Mouse (Mus musculus) limb, embryonic 15.5 days (tissue): Measurements from ENCODE around the gene Nhsl2. TPM values are rescaled to one million over a fixed set of nuclear protein-coding genes. Genes with fewer than 3 reads are reported as not detected.

Experiments
- ATAC-seq: fragments of 200-750 bp; cut with Nextera tagmentation; 2 replicates; pipeline ENCODE4 v1.8.0; 2017; ENCODE audit warnings: low read depth, moderate TSS enrichment; ENCODE audit not compliant: insufficient number of reproducible peaks, low FRiP score, low TSS enrichment
- H3K27ac ChIP-seq: fragments of 300-500 bp; sonication (generic); 2 replicates; pipeline ENCODE4 v1.5.1; 2015; ENCODE audit warnings: moderate library complexity, mild to moderate bottlenecking, inconsistent platforms
- H3K27me3 ChIP-seq: fragments of 300-500 bp; sonication (generic); 2 replicates; pipeline ENCODE4 v1.6.1; 2015; ENCODE audit warnings: inconsistent platforms
- H3K36me3 ChIP-seq: fragments of 300-500 bp; sonication (generic); 2 replicates; pipeline ENCODE4 v1.6.1; 2015; ENCODE audit warnings: inconsistent platforms
- H3K4me1 ChIP-seq: fragments of 300-500 bp; sonication (generic); 2 replicates; pipeline ENCODE4 v1.6.1; 2015; ENCODE audit warnings: inconsistent platforms
- H3K4me2 ChIP-seq: fragments of 300-500 bp; sonication (generic); 2 replicates; pipeline ENCODE4 v1.6.1; 2015; ENCODE audit warnings: mild to moderate bottlenecking, inconsistent platforms
- H3K4me3 ChIP-seq: fragments of 300-500 bp; sonication (generic); 2 replicates; pipeline ENCODE4 v1.5.1; 2015; ENCODE audit warnings: mild to moderate bottlenecking, inconsistent platforms
- H3K9ac ChIP-seq: fragments of 300-500 bp; sonication (generic); 2 replicates; pipeline ENCODE4 v1.6.1; 2015; ENCODE audit warnings: inconsistent platforms
- H3K9me3 ChIP-seq: fragments of 300-500 bp; sonication (generic); 2 replicates; pipeline ENCODE4 v1.6.1; 2016; ENCODE audit warnings: inconsistent platforms
- WGBS: fragments of 180-500 bp; shearing (Covaris S2); methylation state at CpG from one replicate; pipeline ENCODE4 v1.1.7; 2015; 5-methylcytosine and 5-hydroxymethylcytosine counted together
- polyA plus RNA-seq: library from polyadenylated mRNA; unstranded; fragments of >200 nt; fragmentation: Nextera tagmentation; extraction: Ambion mirVana; gene quantifications from 2 replicates; pipeline ENCODE4 v1.2.1, GENCODE M21; 2015

Gene Nhsl2
- polyA plus RNA-seq, 1 experiment from 2014 or later, result 11.4 TPM

DNA sequence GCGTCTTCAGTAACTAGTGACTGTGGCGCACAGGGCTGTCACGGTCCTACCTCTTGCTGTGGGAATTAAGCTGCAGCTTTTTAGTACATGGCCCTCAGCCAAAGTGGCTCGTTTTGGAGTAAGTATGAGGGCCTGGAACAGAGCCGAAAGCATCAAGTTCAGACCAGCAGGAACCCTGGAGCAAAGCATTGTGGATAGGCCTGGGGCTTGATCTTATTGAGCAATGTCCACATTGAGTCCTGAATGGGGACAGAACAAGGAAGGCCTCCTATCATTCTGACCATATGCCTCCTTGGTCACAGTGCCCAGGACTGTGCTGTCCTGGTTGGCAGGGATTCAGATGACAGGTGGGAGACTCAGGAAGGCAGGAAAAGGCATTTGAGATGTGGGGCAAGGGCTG lies 211.1 kb downstream of the Nhsl2 start:
- 46% methylated on average over 5 of the region's 5 CpGs for WGBS
- Histone ChIP-seq H3K36me3 (no peaks in the 10 kb centered on the region), H3K9ac (no peak overlapping the region), H3K27ac (no peak overlapping the region), H3K9me3 (no peaks in the 10 kb centered on the region), H3K4me1 (peaks cover 10% of the 10 kb centered on the region; the same call in 1 of the 2 replicates), H3K4me3 (no peak overlapping the region), H3K4me2 (no peak overlapping the region), H3K27me3 (peaks cover 14% of the 10 kb centered on the region)
- no peak for ATAC-seq

DNA sequence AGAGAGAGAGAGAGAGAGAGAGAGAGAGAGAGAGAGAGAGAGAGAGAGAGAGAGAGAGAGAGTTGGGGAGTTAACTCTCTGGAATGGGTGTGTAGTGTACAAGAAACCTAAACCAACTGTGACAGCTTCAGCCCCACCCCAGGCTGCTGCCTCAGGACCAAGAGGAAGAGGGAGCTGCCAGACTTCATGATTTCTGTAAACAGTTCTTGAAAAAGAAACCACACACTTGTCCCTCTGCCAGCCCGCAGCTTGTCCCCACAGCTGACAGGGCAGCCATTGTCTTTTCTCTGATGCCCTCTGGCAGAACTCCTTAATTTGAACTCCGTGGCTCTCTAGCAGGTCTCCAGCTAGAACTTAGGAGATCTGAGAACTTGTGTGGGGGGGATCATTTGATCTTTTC lies 211.7 kb downstream of the Nhsl2 start:
- Histone ChIP-seq H3K27ac (no peak overlapping the region), H3K4me2 (no peak overlapping the region), H3K36me3 (no peaks in the 10 kb centered on the region), H3K27me3 (peaks cover 14% of the 10 kb centered on the region), H3K4me3 (no peak overlapping the region), H3K9me3 (no peaks in the 10 kb centered on the region), H3K9ac (no peak overlapping the region), H3K4me1 (peaks cover 10% of the 10 kb centered on the region; the same call in 1 of the 2 replicates)
- 29% methylated on average over 2 of the region's 2 CpGs for WGBS
- no peak for ATAC-seq

DNA sequence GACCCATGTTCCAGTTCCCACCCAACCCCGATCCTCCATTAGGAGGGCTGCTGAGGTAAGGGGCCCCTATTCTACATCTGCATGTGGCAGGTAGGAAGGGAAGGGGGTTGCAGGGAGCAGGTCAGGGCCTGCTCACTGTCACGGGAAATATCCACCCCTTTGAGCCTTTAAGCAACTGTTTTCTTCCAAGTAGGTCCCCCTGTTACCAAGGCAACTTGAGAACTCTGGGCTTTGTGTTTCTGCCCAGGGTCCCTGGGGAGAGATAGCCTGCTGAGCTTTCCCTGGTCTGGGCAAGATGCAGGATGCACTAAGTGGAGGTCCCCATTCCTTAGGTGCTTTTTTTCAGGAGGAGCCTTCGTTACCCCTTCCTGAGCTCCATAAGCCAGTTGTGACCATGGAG lies 214.9 kb downstream of the Nhsl2 start:
- H3K4me3 ChIP-seq, result no peak overlapping the region
- no peak overlapping the region for H3K27ac ChIP-seq
- ATAC-seq, result no peak
- H3K9ac ChIP-seq, result no peak overlapping the region
- H3K36me3 ChIP-seq, result no peaks in the 10 kb centered on the region
- no peak overlapping the region for H3K4me2 ChIP-seq
- no peaks in the 10 kb centered on the region for H3K9me3 ChIP-seq
- WGBS, result 57% methylated on average over 3 of the region's 3 CpGs
- H3K27me3 ChIP-seq, result peaks cover 23% of the 10 kb centered on the region
- H3K4me1 ChIP-seq, result peaks cover 10% of the 10 kb centered on the region; the same call in 1 of the 2 replicates

DNA sequence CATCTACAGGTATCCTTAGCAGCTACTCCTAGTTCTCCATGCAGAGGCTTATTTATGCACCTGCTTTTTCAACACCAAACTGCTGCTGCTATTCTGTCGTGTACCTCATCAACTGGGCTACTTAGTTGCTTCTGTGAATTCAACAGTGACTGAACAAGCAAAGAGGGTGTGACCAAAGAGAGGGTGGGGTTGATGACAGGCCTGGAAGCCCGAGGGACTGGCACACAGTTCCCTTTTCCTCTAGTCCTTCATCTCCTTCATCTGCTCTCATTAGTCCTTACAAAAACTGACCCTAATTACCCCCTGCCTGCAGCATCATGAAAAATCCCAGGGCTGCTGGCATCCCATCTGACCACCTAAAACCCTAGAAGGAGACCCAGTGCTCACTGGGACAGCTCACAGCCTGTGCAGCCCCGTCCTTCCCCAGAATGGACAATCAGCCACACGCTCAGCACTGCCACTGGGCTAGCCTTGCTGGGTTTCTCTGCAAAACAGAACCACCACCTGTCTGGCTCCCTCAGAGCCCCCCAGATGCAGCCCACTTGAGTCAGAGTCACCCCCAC lies 216.1 kb downstream of the Nhsl2 start:
- 48% methylated on average over 4 of the region's 4 CpGs for WGBS
- H3K27me3 ChIP-seq, result peaks cover 30% of the 10 kb centered on the region
- no peak overlapping the region for H3K4me3 ChIP-seq
- H3K4me2 ChIP-seq, result no peak overlapping the region
- peaks cover 7% of the 10 kb centered on the region; the same call in 1 of the 2 replicates for H3K4me1 ChIP-seq
- H3K36me3 ChIP-seq, result no peaks in the 10 kb centered on the region
- H3K9me3 ChIP-seq, result no peaks in the 10 kb centered on the region
- no peak for ATAC-seq
- H3K27ac ChIP-seq, result no peak overlapping the region
- H3K9ac ChIP-seq, result no peak overlapping the region

DNA sequence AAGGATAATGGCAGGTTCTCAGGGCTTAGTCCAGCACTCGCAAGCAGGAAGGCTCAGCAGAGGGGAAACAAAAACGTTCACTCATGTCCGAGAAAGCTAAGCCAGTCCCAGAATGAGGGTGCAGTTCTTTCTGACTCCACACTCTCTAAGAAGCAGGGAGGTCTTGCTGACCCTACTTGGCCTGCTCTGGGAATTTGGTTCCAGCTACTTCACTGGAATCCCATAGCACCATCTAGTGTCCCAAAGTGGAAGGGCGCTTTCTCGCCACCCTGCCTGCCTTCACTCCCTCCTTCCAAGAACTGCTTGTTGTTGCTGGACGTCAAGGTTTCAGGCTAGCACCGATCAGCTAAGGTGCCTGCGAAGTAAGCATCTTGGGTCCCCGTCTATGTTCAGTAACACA lies 216.9 kb downstream of the Nhsl2 start:
- H3K27me3 ChIP-seq, result peaks cover 38% of the 10 kb centered on the region
- no peaks in the 10 kb centered on the region for H3K36me3 ChIP-seq
- H3K27ac ChIP-seq, result no peak overlapping the region
- peaks cover 5% of the 10 kb centered on the region; the same call in 1 of the 2 replicates for H3K4me1 ChIP-seq
- no peak for ATAC-seq
- no peak overlapping the region for H3K4me3 ChIP-seq
- 23% methylated on average over 9 of the region's 9 CpGs for WGBS
- H3K9ac ChIP-seq, result no peak overlapping the region
- H3K9me3 ChIP-seq, result no peaks in the 10 kb centered on the region
- no peak overlapping the region for H3K4me2 ChIP-seq

DNA sequence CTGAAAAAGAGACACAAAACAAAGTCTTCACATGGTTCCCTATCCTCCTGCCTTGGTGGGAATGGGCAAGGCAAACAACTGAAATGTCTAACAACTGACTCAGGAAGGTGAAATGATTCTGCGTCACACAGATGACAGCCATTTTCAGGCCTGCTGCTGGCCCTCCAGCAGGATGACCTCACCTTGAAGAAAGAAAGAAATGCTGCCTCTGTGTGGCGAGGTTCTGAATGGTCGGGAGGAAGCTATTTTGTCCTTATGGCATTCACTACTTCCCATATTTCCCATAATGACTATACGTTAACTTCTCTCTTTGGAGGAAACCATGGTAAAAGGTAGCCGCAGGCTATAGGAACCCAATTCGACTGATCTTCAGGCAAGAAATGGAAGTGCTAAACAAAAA lies 217.9 kb downstream of the Nhsl2 start:
- Histone ChIP-seq H3K4me2 (no peak overlapping the region), H3K4me3 (no peak overlapping the region), H3K4me1 (peaks cover 5% of the 10 kb centered on the region; the same call in 1 of the 2 replicates), H3K27ac (no peak overlapping the region), H3K9ac (no peak overlapping the region), H3K27me3 (peaks cover 41% of the 10 kb centered on the region), H3K36me3 (no peaks in the 10 kb centered on the region), H3K9me3 (no peaks in the 10 kb centered on the region)
- no peak for ATAC-seq
- 66% methylated on average over 6 of the region's 6 CpGs for WGBS

DNA sequence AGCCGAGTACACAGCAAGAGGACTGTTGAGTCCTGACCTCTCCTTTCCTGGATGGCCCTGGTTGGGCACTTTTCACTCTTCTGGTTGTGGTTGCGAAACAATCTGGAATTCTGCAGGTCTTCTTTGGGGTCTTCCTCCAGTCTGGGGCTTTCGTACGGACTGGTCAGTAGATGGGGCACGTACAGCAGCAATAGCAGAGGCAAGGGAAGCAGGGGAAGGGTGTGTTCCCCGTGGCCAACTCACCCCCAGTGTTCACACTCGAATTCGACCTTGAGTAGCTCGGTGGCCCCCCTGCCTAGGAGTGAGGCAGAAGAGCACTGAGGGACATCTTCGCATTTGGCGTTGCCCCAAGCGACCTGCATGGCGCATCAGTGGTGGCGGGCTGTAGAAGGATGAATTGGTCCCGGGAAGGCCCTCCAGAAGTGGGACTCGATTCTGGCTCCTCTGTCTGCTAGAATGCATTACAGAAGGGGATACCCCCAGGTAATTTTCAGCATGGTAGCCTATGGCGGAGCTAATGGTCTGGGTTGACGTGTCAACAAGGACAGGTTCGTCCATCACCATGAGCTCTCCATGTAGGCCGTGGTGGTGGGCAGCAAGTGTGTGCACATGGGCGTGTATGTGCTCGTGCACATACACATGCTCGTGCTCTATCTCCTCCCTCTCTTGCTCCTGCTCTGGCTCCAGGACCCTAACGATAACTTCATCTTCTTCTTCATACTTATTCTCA lies 219.8 kb downstream of the Nhsl2 start:
- ATAC-seq, result no peak
- Histone ChIP-seq H3K27ac (no peak overlapping the region), H3K4me1 (peaks cover 2% of the 10 kb centered on the region; the same call in 1 of the 2 replicates), H3K9me3 (no peaks in the 10 kb centered on the region), H3K9ac (no peak overlapping the region), H3K36me3 (no peaks in the 10 kb centered on the region), H3K4me3 (no peak overlapping the region), H3K4me2 (no peak overlapping the region), H3K27me3 (peaks cover 33% of the 10 kb centered on the region)
- 93% methylated on average over 24 of the region's 24 CpGs for WGBS

DNA sequence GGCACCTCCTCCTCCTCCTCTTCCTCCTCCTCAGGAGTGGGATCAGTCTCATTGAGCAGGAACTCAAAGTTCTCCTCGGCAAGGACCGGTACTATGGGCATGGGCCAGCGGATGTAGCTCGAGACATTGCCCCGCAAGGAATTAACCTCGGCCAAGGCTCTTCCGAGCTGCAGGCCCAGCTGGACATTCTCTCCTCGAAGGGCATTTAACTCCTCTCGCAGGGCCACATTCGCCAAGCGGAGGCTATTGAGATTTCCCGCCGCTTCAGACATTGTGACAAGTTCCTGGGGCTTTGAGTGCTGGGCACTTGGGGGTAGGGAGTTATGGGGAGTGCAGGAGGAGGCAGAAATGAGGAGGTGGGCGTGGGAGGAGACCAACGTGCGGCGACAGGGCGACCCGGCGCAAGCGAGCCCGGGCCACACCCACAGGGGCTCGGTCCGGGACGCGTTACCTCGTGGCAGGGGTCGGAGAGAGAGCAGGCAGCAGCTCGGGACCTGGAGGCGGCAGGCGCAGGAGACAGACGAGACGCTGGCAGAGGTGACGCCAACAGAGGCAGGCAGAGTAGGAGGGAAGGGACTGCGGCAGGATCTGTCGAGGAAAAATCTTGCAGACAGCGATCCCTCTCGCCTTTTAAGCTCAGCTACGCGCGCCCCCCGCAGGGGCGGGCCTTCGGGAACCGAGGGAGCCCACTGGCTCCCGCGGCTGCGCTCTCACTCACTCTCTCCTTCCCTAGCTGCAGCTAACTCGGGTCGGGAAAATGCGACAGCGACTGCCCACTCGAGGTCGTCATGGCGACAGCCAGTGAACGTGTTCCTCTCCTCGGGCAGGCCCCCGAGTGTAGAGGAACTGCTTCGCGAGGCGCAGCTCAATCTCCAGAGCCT lies 221.6 kb downstream of the Nhsl2 start, which contains the start of gene Rtl5:
Rtl5 (minus strand) TSS at position 714 of the 881 bp plus-strand sequence.
- Histone ChIP-seq H3K4me1 (no peaks in the 10 kb centered on the region), H3K36me3 (no peaks in the 10 kb centered on the region), H3K4me2 (peak within 1 kb of the TSS; percentile 73), H3K27me3 (peaks cover 35% of the 10 kb centered on the region), H3K9me3 (no peaks in the 10 kb centered on the region), H3K9ac (peak within 1 kb of the TSS; percentile 28; the same call in 1 of the 2 replicates), H3K27ac (peak within 1 kb of the TSS; percentile 82), H3K4me3 (peak within 1 kb of the TSS; percentile 49)
- WGBS, result 21% methylated on average over 61 of the region's 61 CpGs
- peak; percentile 83 for ATAC-seq

DNA sequence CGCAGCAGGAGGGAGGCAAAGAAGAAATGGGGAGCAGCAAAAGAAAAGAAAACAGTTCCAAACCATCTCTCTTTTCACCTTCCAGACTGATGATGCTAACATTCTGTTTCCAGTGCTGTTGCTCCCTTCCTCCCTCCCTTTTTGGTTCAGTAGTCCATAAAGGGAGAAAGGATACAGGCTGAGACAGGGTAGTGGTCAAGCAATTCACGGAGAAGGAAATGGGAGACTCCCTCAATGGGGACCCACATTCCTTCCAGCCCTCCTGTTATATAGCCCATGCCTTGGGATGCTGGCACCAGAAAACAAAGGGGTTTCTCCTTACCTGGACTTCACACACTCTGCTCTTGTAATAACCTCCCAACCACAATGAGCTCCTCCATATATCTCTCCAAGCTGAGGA lies 222.3 kb downstream of the Nhsl2 start:
- H3K27ac ChIP-seq, result peak overlapping the region; percentile 82
- 16% methylated on average over 2 of the region's 2 CpGs for WGBS
- peaks cover 35% of the 10 kb centered on the region for H3K27me3 ChIP-seq
- ATAC-seq, result no peak
- peak overlapping the region; percentile 49 for H3K4me3 ChIP-seq
- H3K4me2 ChIP-seq, result peak overlapping the region; percentile 73
- H3K9me3 ChIP-seq, result no peaks in the 10 kb centered on the region
- no peaks in the 10 kb centered on the region for H3K4me1 ChIP-seq
- no peaks in the 10 kb centered on the region for H3K36me3 ChIP-seq
- no peak overlapping the region for H3K9ac ChIP-seq

DNA sequence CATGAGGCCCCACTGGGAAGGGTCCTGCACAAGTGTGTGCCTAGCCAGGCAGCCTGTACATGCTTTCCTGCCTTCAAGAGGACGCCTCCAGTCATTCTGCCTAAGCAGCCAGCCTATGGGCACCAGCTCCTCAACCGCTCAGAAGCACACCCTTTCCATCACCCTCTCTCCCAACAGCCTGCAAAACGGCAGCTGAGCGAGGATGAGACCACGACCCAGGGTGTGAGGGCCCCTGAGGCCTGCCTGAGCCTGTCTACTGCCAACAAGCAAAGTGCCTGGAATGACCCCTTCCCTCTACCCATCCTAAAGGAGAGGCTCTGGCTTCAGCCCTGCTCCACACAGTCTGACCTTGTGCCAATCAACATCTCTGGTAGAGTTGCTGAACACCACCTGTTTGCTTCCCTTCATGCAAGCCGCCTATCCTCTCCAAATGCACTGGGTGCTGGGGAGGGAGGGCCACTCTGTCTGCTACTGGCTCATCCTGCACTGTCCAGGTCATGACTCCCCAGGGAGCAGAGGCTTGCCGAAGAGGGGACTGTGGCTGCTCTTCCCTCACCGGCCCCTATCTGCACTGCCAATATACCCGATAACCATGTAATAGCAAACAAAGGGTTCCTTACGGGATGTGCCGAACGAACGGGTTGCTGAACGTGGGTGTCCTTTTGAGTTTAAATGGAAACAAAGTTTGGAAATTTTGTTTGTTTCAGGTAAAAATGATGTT lies 224.6 kb downstream of the Nhsl2 start:
- H3K9me3 ChIP-seq, result no peaks in the 10 kb centered on the region
- H3K9ac ChIP-seq, result no peak overlapping the region
- no peaks in the 10 kb centered on the region for H3K4me1 ChIP-seq
- peaks cover 26% of the 10 kb centered on the region for H3K27me3 ChIP-seq
- no peak overlapping the region for H3K4me2 ChIP-seq
- ATAC-seq, result no peak
- WGBS, result 85% methylated on average over 14 of the region's 14 CpGs
- no peak overlapping the region for H3K27ac ChIP-seq
- no peak overlapping the region for H3K4me3 ChIP-seq
- peaks cover 3% of the 10 kb centered on the region; the same call in 1 of the 2 replicates for H3K36me3 ChIP-seq

DNA sequence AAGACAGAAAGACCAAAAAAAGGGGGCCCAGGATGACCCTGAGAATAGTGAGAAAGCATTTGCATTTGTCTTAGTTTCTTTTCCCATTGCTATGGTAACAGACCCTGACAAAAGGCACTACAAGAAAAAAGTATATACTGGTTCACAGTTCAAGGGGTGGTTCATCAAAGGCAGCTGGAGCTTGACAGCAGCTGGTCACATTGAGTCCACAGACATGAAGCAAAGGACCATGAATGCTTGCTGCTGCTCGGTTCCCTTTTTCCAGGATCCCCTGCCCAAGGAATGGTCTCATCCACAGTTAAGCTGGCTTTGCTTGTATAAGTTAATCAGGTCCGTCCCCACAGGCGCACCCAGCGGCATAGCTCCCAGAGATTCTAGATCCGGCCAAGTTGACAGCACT lies 225.2 kb downstream of the Nhsl2 start:
- Histone ChIP-seq H3K27ac (no peak overlapping the region), H3K4me2 (no peak overlapping the region), H3K4me1 (no peaks in the 10 kb centered on the region), H3K36me3 (peaks cover 3% of the 10 kb centered on the region; the same call in 1 of the 2 replicates), H3K9ac (no peak overlapping the region), H3K4me3 (no peak overlapping the region), H3K27me3 (peaks cover 26% of the 10 kb centered on the region), H3K9me3 (no peaks in the 10 kb centered on the region)
- 73% methylated on average over 5 of the region's 5 CpGs for WGBS
- ATAC-seq, result no peak
